Mouse (Mus musculus): ENCODE data around the gene Atp2a2.

DNA sequence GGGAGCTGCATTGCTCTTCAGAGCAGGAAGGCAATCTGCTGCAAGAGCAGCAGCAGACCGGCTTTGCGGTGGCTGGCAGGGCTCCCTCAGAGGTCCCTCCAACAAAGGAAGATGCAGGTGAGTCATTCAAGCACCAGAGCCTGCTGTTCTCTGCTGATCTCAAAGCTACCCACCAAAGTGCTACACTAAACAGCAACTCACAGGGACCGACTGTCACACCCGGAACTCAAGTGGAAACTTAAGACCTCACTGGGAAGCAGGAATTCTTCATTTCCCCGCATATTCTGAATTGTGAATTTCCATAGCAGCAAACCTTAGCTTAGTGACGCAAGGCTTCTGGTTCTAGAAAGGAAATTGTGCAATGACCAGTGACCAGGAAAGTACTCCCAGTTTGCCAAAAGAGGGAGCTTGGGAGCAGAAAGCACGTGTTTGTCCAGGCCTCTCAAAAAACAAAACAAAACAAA is 45.3 kb upstream of the Atp2a2 start:
- TF ChIP-seq GATA1 (IDR thresholded peaks at IDR 0.05; ENCODE audit: borderline replicate concordance, low read length) (no peak), FLI1 (IDR thresholded peaks at IDR 0.05; ENCODE audit: low read length) (no peak)

Data from megakaryocyte, embryonic 14.5 days (primary cell).